Mouse (Mus musculus): Measurements from ENCODE around the gene Taf1b.

GRCm38 (mm10) chr12:24547686-24548085 is 49.5 kb downstream of the Taf1b start:
- TF ChIP-seq CTCF (IDR thresholded peaks at IDR 0.05; ENCODE audit: low read depth) (no peak), EP300 (IDR thresholded peaks at IDR 0.05; ENCODE audit: low read depth) (no peak)

All from liver, postnatal 0 days (tissue).